9 mouse cellular contexts compared by ENCODE assay signal in genomic region chr19:21882110-21882940, GRCm38 (mm10).
DNase-seq lines count a peak whose midpoint lies in the region; ATAC-seq lines count a peak whose summit lies in the region.
"Had no signal": no experiment of that assay in that cellular context is flagged by ENCODE, and none has a peak within 500 bp of the region (broad histone marks: within the 10 kb centered on the region; RNA-seq: fewer than 3 reads in every experiment).

No protein-coding gene starts in this region.

- no peak overlapping the region for H3K9ac ChIP-seq in neural tube, embryonic 13.5 days
- no peak overlapping the region for H3K9ac ChIP-seq in neural tube, embryonic 15.5 days (replicated peaks)
- H3K9ac ChIP-seq: liver, embryonic 14.5 days had no signal

- H3K9me3 ChIP-seq in neural tube, embryonic 13.5 days, result no peaks in the 10 kb centered on the region
- no peaks in the 10 kb centered on the region for H3K9me3 ChIP-seq in neural tube, embryonic 15.5 days (replicated peaks)

- H3K4me3 ChIP-seq in neural tube, embryonic 13.5 days, result no peak overlapping the region
- no peak overlapping the region for H3K4me3 ChIP-seq in neural tube, embryonic 15.5 days (replicated peaks)

- peaks cover 10% of the 10 kb centered on the region for H3K4me1 ChIP-seq in neural tube, embryonic 13.5 days (replicated peaks)
- no peaks in the 10 kb centered on the region for H3K4me1 ChIP-seq in neural tube, embryonic 15.5 days

- no peaks in the 10 kb centered on the region for H3K27me3 ChIP-seq in neural tube, embryonic 13.5 days
- H3K27me3 ChIP-seq in neural tube, embryonic 15.5 days (replicated peaks), result no peaks in the 10 kb centered on the region

- H3K27ac ChIP-seq in neural tube, embryonic 13.5 days (replicated peaks), result peak overlapping the region; percentile 20
- H3K27ac ChIP-seq in neural tube, embryonic 15.5 days (replicated peaks), result no peak overlapping the region
- H3K27ac ChIP-seq: liver, embryonic 14.5 days had no signal

- H3K4me2 ChIP-seq in neural tube, embryonic 13.5 days, result no peak overlapping the region; the same call in 1 of the 2 replicates
- no peak overlapping the region for H3K4me2 ChIP-seq in neural tube, embryonic 15.5 days

- no peak for ATAC-seq in neural tube, embryonic 13.5 days (ENCODE audit: low read depth)
- no peak for ATAC-seq in neural tube, embryonic 15.5 days (ENCODE audit: low FRiP score)

- peak; percentile 83 to 88 for DNase-seq in heart, adult 9 months (ENCODE audit: low spot score in 2 of 2)
- peak; percentile 82 to 85 for DNase-seq in kidney, postnatal 25 days
- DNase-seq in retina, postnatal 1 day, result peak; percentile 85
- DNase-seq in left cerebral cortex, postnatal 14 days (ENCODE audit: low spot score in 2 of 2), result no peak
- DNase-seq in urinary bladder, postnatal 25 days (ENCODE audit: low spot score), result no peak
- DNase-seq in ovary, postnatal 10 days (ENCODE audit: low spot score), result no peak

- 24% methylated on average over 8 of the region's 8 CpGs for WGBS in neural tube, embryonic 13.5 days
- 24% methylated on average over 8 of the region's 8 CpGs for WGBS in neural tube, embryonic 15.5 days

- no peaks in the 10 kb centered on the region for H3K36me3 ChIP-seq in neural tube, embryonic 13.5 days
- H3K36me3 ChIP-seq in neural tube, embryonic 15.5 days, result no peaks in the 10 kb centered on the region

- intact Hi-C loops in left cerebral cortex, postnatal 14 days (cut with DNase I), result no loop called here

Comparison
In these comparisons a context has a peak if more than half of its experiments do, and no peak if none do; other contexts are left out.
1. DNase-seq: peak in heart, adult 9 months (2 of 2), kidney, postnatal 25 days (2 of 2) and retina, postnatal 1 day (single experiment); none in left cerebral cortex, postnatal 14 days (0 of 2), urinary bladder, postnatal 25 days (single experiment) and ovary, postnatal 10 days (single experiment).